Mouse (Mus musculus): ENCODE data around the gene Hnrnpk. TPM values are rescaled to one million over a fixed set of nuclear protein-coding genes. Genes with fewer than 3 reads are reported as not detected.
"Not testable (repeated sequence)": the region's sequence is repeated elsewhere in the genome, so short reads cannot be mapped to it uniquely, and the experiment has no call there.

Gene Hnrnpk
- 1,515 and 1,628 TPM in 2 replicates for polyA plus RNA-seq (2014; fragmentation: Nextera tagmentation; extraction: Ambion mirVana)

- Histone ChIP-seq H3K9ac (ENCODE audit: low read depth, low read length) (peak within 1 kb of the TSS; percentile 100), H3K27ac (ENCODE audit: low read depth, low read length) (peak within 1 kb of the TSS; percentile 97), H3K4me1 (replicated peaks; ENCODE audit: control insufficient read depth, insufficient read depth, low read length) (peaks cover 10% of the 10 kb centered on the region), H3K4me3 (ENCODE audit: low read depth, low read length) (peak within 1 kb of the TSS; percentile 100), H3K4me2 (peak within 1 kb of the TSS; percentile 63)
- 5% methylated on average over 16 of the region's 17 CpGs for WGBS
- not testable (repeated sequence) for H3K27me3 ChIP-seq (replicated peaks; ENCODE audit: control insufficient read depth, insufficient read depth, low read length); ATAC-seq (replicated peaks; ENCODE audit: low FRiP score); DNase-seq (ENCODE audit: low spot score); H3K36me3 ChIP-seq (ENCODE audit: control insufficient read depth, insufficient read depth, low read length); H3K9me3 ChIP-seq (ENCODE audit: control insufficient read depth, low read length)
These were observed at the start of gene Hnrnpk for GRCm38 (mm10) chr13:58403243-58403642. Hnrnpk (minus strand) TSS chr13:58403343.

- no peaks in the 10 kb centered on the region for H3K4me1 ChIP-seq (replicated peaks; ENCODE audit: control insufficient read depth, insufficient read depth, low read length)
- no peak overlapping the region; the same call in 1 of the 2 replicates for H3K4me2 ChIP-seq
- no peaks in the 10 kb centered on the region for H3K36me3 ChIP-seq (ENCODE audit: control insufficient read depth, insufficient read depth, low read length)
- no peak overlapping the region for H3K9ac ChIP-seq (ENCODE audit: low read depth, low read length)
- H3K9me3 ChIP-seq (ENCODE audit: control insufficient read depth, low read length): peaks cover 2% of the 10 kb centered on the region; the same call in 1 of the 2 replicates
- 49% methylated on average over 4 of the region's 4 CpGs for WGBS
- no peak for ATAC-seq (replicated peaks; ENCODE audit: low FRiP score)
- DNase-seq (ENCODE audit: low spot score): no peak
- H3K4me3 ChIP-seq (ENCODE audit: low read depth, low read length): no peak overlapping the region
- H3K27me3 ChIP-seq (replicated peaks; ENCODE audit: control insufficient read depth, insufficient read depth, low read length): peaks cover 56% of the 10 kb centered on the region
- H3K27ac ChIP-seq (ENCODE audit: low read depth, low read length): no peak overlapping the region
These were observed 49.1 kb upstream of the Hnrnpk start for GRCm38 (mm10) chr13:58452246-58452645.

DNA sequence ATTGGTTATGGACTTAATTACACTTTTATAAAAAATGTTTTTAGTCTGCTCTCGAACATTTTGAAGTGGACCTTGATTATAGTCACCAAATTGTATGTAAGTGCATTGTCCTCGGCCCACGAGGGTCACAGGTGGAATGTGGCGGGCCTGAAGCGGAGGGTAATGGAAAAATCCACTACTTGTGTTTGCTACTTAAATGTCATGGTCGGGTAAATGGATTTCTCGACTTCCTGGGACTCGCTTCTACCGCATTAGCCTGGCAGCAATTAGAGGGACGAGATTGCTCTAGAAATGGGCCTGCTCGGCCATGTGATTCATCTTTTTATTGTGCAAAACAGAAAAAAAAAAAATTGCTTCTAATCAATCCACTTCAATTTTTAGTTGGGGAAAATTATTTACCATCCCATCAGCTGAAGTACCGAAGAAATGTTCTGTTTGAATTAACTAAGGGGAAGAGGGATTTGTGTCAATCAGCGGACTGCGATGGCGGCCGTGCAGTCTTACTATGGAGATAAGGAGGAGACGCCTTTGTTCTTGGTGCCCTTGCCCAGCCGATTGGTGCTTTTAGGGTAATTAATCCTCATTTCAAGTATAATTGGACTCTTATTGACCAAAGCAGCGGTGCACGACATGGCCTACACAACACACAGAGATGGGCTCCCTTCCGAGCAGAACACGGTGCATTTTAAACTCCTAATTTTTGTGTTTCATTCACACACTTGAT, 47.5 kb upstream of the Hnrnpk start:
- no peaks in the 10 kb centered on the region for H3K36me3 ChIP-seq (ENCODE audit: control insufficient read depth, insufficient read depth, low read length)
- H3K4me3 ChIP-seq (ENCODE audit: low read depth, low read length): no peak overlapping the region
- peaks cover under 1% of the 10 kb centered on the region; the same call in 1 of the 2 replicates for H3K9me3 ChIP-seq (ENCODE audit: control insufficient read depth, low read length)
- DNase-seq (ENCODE audit: low spot score) (no peak), ATAC-seq (replicated peaks; ENCODE audit: low FRiP score) (no peak)
- no peak overlapping the region for H3K4me2 ChIP-seq
- peaks cover 51% of the 10 kb centered on the region for H3K27me3 ChIP-seq (replicated peaks; ENCODE audit: control insufficient read depth, insufficient read depth, low read length)
- H3K9ac ChIP-seq (ENCODE audit: low read depth, low read length): no peak overlapping the region
- 79% methylated on average over 22 of the region's 22 CpGs for WGBS
- H3K27ac ChIP-seq (ENCODE audit: low read depth, low read length): no peak overlapping the region
- no peaks in the 10 kb centered on the region for H3K4me1 ChIP-seq (replicated peaks; ENCODE audit: control insufficient read depth, insufficient read depth, low read length)

DNA sequence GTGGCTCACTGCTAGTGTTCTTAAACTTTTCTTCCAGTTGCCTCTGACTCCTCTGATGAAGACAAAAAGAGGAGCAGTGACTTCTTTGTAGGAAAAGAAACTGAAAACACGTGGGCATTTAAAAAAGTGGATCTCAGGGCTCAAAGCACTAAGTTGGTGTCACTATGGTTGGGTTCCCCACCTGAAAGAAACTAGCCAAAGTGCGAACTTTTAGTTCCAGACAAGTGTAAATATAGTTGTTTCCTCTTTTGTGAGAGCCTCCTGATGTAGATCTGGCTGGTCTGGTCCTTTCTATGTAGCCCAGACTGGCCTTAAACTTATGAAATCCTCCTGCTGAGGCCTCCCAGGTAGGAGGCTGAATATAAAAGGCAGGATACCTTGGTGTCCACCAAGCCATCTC, 43.4 kb upstream of the Hnrnpk start:
- H3K9ac ChIP-seq (ENCODE audit: low read depth, low read length): no peak overlapping the region
- no peaks in the 10 kb centered on the region for H3K4me1 ChIP-seq (replicated peaks; ENCODE audit: control insufficient read depth, insufficient read depth, low read length)
- 54% methylated on average over 2 of the region's 2 CpGs for WGBS
- no peaks in the 10 kb centered on the region for H3K36me3 ChIP-seq (ENCODE audit: control insufficient read depth, insufficient read depth, low read length)
- H3K4me3 ChIP-seq (ENCODE audit: low read depth, low read length): no peak overlapping the region
- no peaks in the 10 kb centered on the region for H3K9me3 ChIP-seq (ENCODE audit: control insufficient read depth, low read length)
- DNase-seq (ENCODE audit: low spot score): no peak
- no peak for ATAC-seq (replicated peaks; ENCODE audit: low FRiP score)
- H3K4me2 ChIP-seq: no peak overlapping the region
- H3K27me3 ChIP-seq (replicated peaks; ENCODE audit: control insufficient read depth, insufficient read depth, low read length): peaks cover 27% of the 10 kb centered on the region
- no peak overlapping the region for H3K27ac ChIP-seq (ENCODE audit: low read depth, low read length)

- H3K4me3 ChIP-seq (ENCODE audit: low read depth, low read length): no peak overlapping the region
These were observed 40.6 kb upstream of the Hnrnpk start for GRCm38 (mm10) chr13:58443787-58444186.

DNA sequence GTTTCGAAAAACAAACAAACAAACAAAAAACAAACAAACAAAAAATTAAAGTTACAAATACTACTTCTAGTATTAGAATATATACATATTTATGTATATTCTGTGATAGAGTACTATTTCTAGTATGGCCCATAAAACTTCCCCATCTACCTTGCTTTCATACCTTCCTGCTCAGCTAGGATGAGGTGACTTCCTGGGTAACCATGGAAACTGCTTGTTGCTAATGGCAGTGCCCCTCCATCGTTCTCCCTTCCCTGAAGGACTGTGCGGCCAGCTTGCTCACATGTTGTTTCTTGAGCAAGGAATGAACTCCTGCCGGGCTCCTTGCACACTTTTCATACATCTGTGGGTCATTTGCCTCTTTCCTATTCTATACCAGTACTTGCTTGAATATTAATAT, 40.2 kb upstream of the Hnrnpk start:
- no peak for ATAC-seq (replicated peaks; ENCODE audit: low FRiP score)
- Histone ChIP-seq H3K4me3 (ENCODE audit: low read depth, low read length) (no peak overlapping the region), H3K4me1 (replicated peaks; ENCODE audit: control insufficient read depth, insufficient read depth, low read length) (no peaks in the 10 kb centered on the region), H3K4me2 (no peak overlapping the region), H3K36me3 (ENCODE audit: control insufficient read depth, insufficient read depth, low read length) (no peaks in the 10 kb centered on the region), H3K27me3 (replicated peaks; ENCODE audit: control insufficient read depth, insufficient read depth, low read length) (peaks cover 11% of the 10 kb centered on the region), H3K9me3 (ENCODE audit: control insufficient read depth, low read length) (no peaks in the 10 kb centered on the region), H3K9ac (ENCODE audit: low read depth, low read length) (no peak overlapping the region), H3K27ac (ENCODE audit: low read depth, low read length) (no peak overlapping the region)
- DNase-seq (ENCODE audit: low spot score): no peak
- WGBS: 78% methylated on average over 4 of the region's 4 CpGs

More at GRCm38 (mm10) chr13:58443787-58444186, 40.6 kb upstream of the Hnrnpk start:
- ATAC-seq (replicated peaks; ENCODE audit: low FRiP score) (no peak), DNase-seq (ENCODE audit: low spot score) (no peak)
- Histone ChIP-seq H3K4me1 (replicated peaks; ENCODE audit: control insufficient read depth, insufficient read depth, low read length) (no peaks in the 10 kb centered on the region), H3K36me3 (ENCODE audit: control insufficient read depth, insufficient read depth, low read length) (no peaks in the 10 kb centered on the region), H3K9me3 (ENCODE audit: control insufficient read depth, low read length) (no peaks in the 10 kb centered on the region), H3K4me2 (no peak overlapping the region), H3K27ac (ENCODE audit: low read depth, low read length) (no peak overlapping the region), H3K9ac (ENCODE audit: low read depth, low read length) (no peak overlapping the region), H3K27me3 (replicated peaks; ENCODE audit: control insufficient read depth, insufficient read depth, low read length) (peaks cover 11% of the 10 kb centered on the region)
- 35% methylated on average over 7 of the region's 7 CpGs for WGBS

DNA sequence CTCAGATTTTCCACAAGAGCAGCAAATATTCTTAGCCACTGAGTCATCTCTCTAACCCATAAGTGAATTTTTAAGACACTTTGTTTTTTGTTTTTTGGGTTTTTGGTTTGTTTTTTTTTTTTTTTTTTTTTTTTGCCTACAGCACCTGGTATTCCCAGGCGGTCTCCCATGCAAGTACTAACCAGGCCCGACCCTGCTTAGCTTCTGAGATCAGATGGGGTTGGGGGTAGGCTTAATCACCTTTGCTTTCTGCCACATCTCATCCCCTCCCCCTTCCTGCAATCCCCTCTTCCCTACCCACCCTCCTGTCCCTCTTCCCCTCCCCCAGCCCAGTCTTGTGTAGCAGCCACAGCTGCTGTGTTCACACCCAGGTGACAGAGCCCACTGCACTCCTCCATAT, 36.6 kb upstream of the Hnrnpk start:
- no peak overlapping the region for H3K9ac ChIP-seq (ENCODE audit: low read depth, low read length)
- 59% methylated on average over 2 of the region's 2 CpGs for WGBS
- H3K36me3 ChIP-seq (ENCODE audit: control insufficient read depth, insufficient read depth, low read length): no peaks in the 10 kb centered on the region
- H3K27ac ChIP-seq (ENCODE audit: low read depth, low read length): no peak overlapping the region
- no peak overlapping the region for H3K4me2 ChIP-seq
- H3K4me1 ChIP-seq (replicated peaks; ENCODE audit: control insufficient read depth, insufficient read depth, low read length): no peaks in the 10 kb centered on the region
- H3K4me3 ChIP-seq (ENCODE audit: low read depth, low read length): no peak overlapping the region
- no peaks in the 10 kb centered on the region for H3K27me3 ChIP-seq (replicated peaks; ENCODE audit: control insufficient read depth, insufficient read depth, low read length)
- ATAC-seq (replicated peaks; ENCODE audit: low FRiP score) (no peak), DNase-seq (ENCODE audit: low spot score) (no peak)
- no peaks in the 10 kb centered on the region for H3K9me3 ChIP-seq (ENCODE audit: control insufficient read depth, low read length)

DNA sequence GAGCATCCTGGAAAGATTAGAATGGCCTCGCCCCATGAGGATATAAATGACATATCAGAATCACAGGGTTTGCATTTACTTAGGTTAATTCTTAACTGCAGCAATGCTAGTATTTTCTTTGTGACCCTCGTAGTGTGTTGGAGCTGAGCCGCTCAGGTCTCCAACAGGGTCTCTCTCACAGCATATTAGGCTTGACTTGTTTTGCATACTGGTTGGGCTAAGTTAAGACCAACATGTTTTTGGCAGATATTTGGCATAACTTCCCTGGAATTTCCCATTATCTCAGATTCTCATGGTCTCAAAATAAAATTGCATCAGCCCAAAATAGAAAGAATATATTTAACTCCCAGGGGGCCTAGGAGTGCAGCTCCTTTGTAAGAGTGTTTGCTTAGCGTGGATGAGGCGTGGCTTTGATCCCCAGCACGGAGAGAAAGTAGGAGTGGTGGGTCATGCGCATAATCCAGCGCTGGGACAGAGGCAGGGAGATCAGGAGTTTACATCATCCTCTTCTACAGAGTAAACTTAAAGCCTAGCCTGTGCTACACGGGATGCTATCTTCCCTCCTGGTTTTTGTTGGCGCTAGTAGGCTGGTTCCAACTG, 20.0 kb upstream of the Hnrnpk start:
- Histone ChIP-seq H3K27ac (ENCODE audit: low read depth, low read length) (no peak overlapping the region), H3K36me3 (ENCODE audit: control insufficient read depth, insufficient read depth, low read length) (no peaks in the 10 kb centered on the region), H3K9me3 (ENCODE audit: control insufficient read depth, low read length) (no peaks in the 10 kb centered on the region), H3K4me2 (no peak overlapping the region), H3K9ac (ENCODE audit: low read depth, low read length) (no peak overlapping the region), H3K4me3 (ENCODE audit: low read depth, low read length) (no peak overlapping the region), H3K27me3 (replicated peaks; ENCODE audit: control insufficient read depth, insufficient read depth, low read length) (no peaks in the 10 kb centered on the region; the same call in 1 of the 2 replicates), H3K4me1 (replicated peaks; ENCODE audit: control insufficient read depth, insufficient read depth, low read length) (no peaks in the 10 kb centered on the region)
- ATAC-seq (replicated peaks; ENCODE audit: low FRiP score) (no peak), DNase-seq (ENCODE audit: low spot score) (no peak)
- 59% methylated on average over 10 of the region's 10 CpGs for WGBS

- Histone ChIP-seq H3K36me3 (ENCODE audit: control insufficient read depth, insufficient read depth, low read length) (no peaks in the 10 kb centered on the region), H3K4me3 (ENCODE audit: low read depth, low read length) (no peak overlapping the region), H3K4me2 (no peak overlapping the region), H3K27ac (ENCODE audit: low read depth, low read length) (no peak overlapping the region), H3K4me1 (replicated peaks; ENCODE audit: control insufficient read depth, insufficient read depth, low read length) (no peaks in the 10 kb centered on the region), H3K27me3 (replicated peaks; ENCODE audit: control insufficient read depth, insufficient read depth, low read length) (no peaks in the 10 kb centered on the region; the same call in 1 of the 2 replicates), H3K9ac (ENCODE audit: low read depth, low read length) (no peak overlapping the region), H3K9me3 (ENCODE audit: control insufficient read depth, low read length) (no peaks in the 10 kb centered on the region)
- ATAC-seq (replicated peaks; ENCODE audit: low FRiP score) (no peak), DNase-seq (ENCODE audit: low spot score) (no peak)
- WGBS: 56% methylated on average over 4 of the region's 4 CpGs
These were observed 19.1 kb upstream of the Hnrnpk start for GRCm38 (mm10) chr13:58422242-58422641.

Measured in liver, embryonic 11.5 days (tissue).